Mouse (Mus musculus): ENCODE results near the gene Ctnna3. TPM values are rescaled to one million over a fixed set of nuclear protein-coding genes. Genes with fewer than 3 reads are reported as not detected.
"Not testable (repeated sequence)": the region's sequence is repeated elsewhere in the genome, so short reads cannot be mapped to it uniquely, and the experiment has no call there.

The Ctnna3 gene
- total and polyA plus RNA-seq, 2 experiments from 2014 or later: 1.0 to 2.1 TPM

DNA sequence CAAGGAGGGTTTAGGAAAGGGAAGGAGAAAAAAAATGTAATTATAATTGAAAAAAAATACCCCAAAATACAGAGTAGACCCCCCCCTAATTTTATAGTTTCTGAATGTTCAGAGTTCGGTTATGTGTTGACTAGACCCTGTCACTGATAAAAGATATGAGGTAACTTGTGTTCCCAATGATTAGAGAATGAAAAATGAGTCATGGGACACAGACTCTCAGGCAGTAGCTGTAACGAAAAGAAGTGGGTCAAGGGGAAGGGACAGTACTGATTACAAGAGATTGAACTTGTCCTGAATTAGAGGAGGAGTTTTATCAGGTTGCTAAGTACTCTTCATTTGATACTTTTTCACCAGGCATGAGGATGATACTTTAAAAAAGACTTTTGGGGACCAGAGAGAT lies 3.0 kb downstream of the Ctnna3 start:
- Histone ChIP-seq H3K9me3 (ENCODE audit: low read length) (no peaks in the 10 kb centered on the region), H3K4me1 (ENCODE audit: insufficient read depth, low read length) (no peaks in the 10 kb centered on the region), H3K27ac (no peak overlapping the region), H3K4me3 (ENCODE audit: low read length) (no peak overlapping the region), H3K9ac (replicated peaks; ENCODE audit: low read length) (no peak overlapping the region), H3K36me3 (ENCODE audit: insufficient read depth, low read length) (no peaks in the 10 kb centered on the region), H3K27me3 (ENCODE audit: insufficient read depth, low read length) (no peaks in the 10 kb centered on the region), H3K4me2 (ENCODE audit: low read depth, low read length) (no peak overlapping the region)
- no peak for DNase-seq (ENCODE audit: low spot score)
- 84% methylated on average over 2 of the region's 2 CpGs for WGBS
- no peak for ATAC-seq
- no peak for TF ChIP-seq CTCF (IDR thresholded peaks at IDR 0.05; ENCODE audit: low read depth)

DNA sequence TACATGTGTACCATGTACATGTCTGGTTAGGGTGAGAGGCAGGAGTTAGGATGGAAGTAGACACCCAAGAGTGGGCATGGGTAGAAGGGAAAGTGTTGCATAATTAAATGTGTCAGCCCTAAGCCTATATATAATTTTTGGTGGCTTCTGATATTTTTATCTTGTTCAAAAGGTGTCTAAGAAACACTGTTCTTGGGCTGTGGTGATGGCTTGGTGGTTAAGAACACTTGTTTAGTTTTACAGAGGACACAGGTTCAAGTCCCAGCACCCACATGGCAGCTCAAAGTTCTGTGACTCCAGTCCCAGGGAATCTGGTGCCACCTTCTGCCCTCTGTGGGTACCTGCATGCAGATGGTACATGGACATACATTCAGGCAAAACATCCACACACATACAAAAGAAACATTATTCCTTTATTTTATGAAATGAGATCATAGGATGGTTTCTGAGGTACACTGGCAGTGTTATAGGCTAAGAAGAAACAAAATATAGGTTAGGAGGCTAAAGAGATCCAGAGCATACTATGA lies 8.9 kb downstream of the Ctnna3 start:
- Histone ChIP-seq H3K27me3 (ENCODE audit: insufficient read depth, low read length) (no peaks in the 10 kb centered on the region), H3K9ac (replicated peaks; ENCODE audit: low read length) (no peak overlapping the region), H3K4me3 (ENCODE audit: low read length) (no peak overlapping the region), H3K36me3 (ENCODE audit: insufficient read depth, low read length) (no peaks in the 10 kb centered on the region), H3K4me2 (ENCODE audit: low read depth, low read length) (no peak overlapping the region), H3K4me1 (ENCODE audit: insufficient read depth, low read length) (no peaks in the 10 kb centered on the region), H3K27ac (no peak overlapping the region), H3K9me3 (ENCODE audit: low read length) (no peaks in the 10 kb centered on the region)
- ATAC-seq: no peak
- no peak for TF ChIP-seq CTCF (IDR thresholded peaks at IDR 0.05; ENCODE audit: low read depth)
- DNase-seq (ENCODE audit: low spot score): no peak

DNA sequence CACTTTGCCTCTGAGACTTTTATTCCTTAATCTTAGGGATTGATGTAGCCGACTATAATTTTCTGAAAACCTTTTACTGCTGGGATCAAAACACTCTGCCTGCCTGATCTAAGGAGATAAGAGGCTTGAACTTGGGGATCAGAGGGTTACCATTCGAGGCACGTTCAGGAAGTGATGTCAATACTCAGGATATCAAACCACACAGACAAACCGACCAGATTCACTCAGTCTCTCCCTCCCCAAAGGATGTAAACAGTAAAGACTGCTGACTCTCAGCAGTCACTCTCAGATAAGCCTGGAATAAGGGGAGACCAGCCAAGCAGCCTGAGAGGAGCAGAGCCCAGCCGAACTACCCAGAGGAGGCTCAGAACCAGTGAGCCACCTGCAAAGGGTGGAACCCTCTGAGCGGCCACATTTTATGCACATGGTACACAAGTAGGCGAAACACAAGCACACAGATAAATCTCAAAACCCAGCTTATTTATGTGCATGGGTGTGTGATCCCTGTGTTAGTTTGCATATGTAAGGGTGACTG lies 9.9 kb downstream of the Ctnna3 start:
- no peak overlapping the region for H3K9ac ChIP-seq (replicated peaks; ENCODE audit: low read length)
- ATAC-seq: no peak
- 82% methylated on average over 7 of the region's 7 CpGs for WGBS
- DNase-seq (ENCODE audit: low spot score): no peak
- H3K4me2 ChIP-seq (ENCODE audit: low read depth, low read length): no peak overlapping the region
- TF ChIP-seq CTCF (IDR thresholded peaks at IDR 0.05; ENCODE audit: low read depth): no peak
- H3K27ac ChIP-seq: no peak overlapping the region
- no peak overlapping the region for H3K4me3 ChIP-seq (ENCODE audit: low read length)
- H3K36me3 ChIP-seq (ENCODE audit: insufficient read depth, low read length): no peaks in the 10 kb centered on the region
- no peaks in the 10 kb centered on the region for H3K27me3 ChIP-seq (ENCODE audit: insufficient read depth, low read length)
- H3K4me1 ChIP-seq (ENCODE audit: insufficient read depth, low read length): no peaks in the 10 kb centered on the region
- no peaks in the 10 kb centered on the region for H3K9me3 ChIP-seq (ENCODE audit: low read length)

DNA sequence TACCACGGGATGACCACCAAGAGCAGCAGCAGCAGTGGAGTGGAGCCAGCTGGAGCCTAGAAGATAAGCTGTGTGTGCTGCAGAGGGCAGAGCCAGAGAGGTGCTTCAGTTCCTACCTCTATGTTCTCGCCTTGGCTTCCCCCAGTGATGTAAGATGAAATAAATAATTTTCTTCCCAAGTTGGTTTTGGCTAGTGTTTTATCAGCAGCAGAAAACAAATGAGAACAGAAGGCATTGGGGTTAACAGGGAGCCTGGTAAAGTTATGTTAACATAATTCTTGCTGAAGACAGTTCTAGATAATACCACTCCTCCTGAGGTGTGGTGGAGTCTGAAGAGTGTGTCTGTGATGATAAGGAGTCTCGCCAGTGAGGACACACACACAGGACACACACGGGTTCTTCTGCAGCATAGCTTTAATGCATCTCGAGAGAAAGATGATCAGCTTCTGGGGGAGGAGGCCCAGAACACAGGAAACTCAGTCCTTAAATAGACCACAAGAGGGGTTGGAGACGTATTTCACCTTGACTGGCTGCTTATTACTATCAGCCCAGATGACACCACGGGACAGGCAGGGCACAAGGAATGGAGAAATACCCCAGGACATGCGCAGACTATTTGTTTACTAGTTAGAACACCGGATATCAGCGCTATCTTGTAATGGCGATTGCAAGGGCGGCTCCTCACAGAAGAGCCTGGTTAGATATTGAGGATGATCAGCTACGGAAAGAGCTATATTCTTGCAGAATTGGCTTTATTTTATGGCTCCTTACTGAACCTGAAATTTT lies 14.9 kb downstream of the Ctnna3 start:
- H3K4me2 ChIP-seq (ENCODE audit: low read depth, low read length); H3K4me3 ChIP-seq (ENCODE audit: low read length); H3K9me3 ChIP-seq (ENCODE audit: low read length); H3K9ac ChIP-seq (replicated peaks; ENCODE audit: low read length); H3K4me1 ChIP-seq (ENCODE audit: insufficient read depth, low read length); H3K36me3 ChIP-seq (ENCODE audit: insufficient read depth, low read length); DNase-seq (ENCODE audit: low spot score); H3K27me3 ChIP-seq (ENCODE audit: insufficient read depth, low read length); ATAC-seq; H3K27ac ChIP-seq: not testable (repeated sequence)
- 91% methylated on average over 13 of the region's 13 CpGs for WGBS

DNA sequence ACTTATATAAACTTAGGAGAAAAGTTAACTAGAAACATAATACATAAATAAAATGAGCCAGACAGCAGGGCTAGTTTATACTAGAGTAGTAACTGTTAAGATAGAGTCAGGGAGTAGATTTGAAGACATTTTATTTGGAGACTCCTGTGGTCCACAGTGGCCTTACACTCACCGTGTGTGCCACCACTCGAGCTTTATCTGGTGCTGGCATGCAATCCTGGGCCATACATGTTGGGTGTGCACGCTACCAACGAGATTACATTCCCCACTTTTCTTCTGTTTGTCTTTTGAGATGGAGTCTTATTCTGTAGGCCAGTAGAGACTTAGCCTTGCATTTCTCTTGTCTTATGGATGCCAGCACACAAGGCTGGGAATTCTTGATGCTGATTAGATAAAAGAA lies 24.0 kb downstream of the Ctnna3 start:
- Histone ChIP-seq H3K9me3 (ENCODE audit: low read length) (no peaks in the 10 kb centered on the region), H3K9ac (replicated peaks; ENCODE audit: low read length) (no peak overlapping the region), H3K27me3 (ENCODE audit: insufficient read depth, low read length) (no peaks in the 10 kb centered on the region), H3K4me2 (ENCODE audit: low read depth, low read length) (no peak overlapping the region), H3K27ac (no peak overlapping the region), H3K4me3 (ENCODE audit: low read length) (no peak overlapping the region), H3K36me3 (ENCODE audit: insufficient read depth, low read length) (no peaks in the 10 kb centered on the region), H3K4me1 (ENCODE audit: insufficient read depth, low read length) (no peaks in the 10 kb centered on the region)
- DNase-seq (ENCODE audit: low spot score) (no peak), ATAC-seq (no peak)
- 92% methylated on average over 4 of the region's 4 CpGs for WGBS
- TF ChIP-seq CTCF (IDR thresholded peaks at IDR 0.05; ENCODE audit: low read depth): no peak

DNA sequence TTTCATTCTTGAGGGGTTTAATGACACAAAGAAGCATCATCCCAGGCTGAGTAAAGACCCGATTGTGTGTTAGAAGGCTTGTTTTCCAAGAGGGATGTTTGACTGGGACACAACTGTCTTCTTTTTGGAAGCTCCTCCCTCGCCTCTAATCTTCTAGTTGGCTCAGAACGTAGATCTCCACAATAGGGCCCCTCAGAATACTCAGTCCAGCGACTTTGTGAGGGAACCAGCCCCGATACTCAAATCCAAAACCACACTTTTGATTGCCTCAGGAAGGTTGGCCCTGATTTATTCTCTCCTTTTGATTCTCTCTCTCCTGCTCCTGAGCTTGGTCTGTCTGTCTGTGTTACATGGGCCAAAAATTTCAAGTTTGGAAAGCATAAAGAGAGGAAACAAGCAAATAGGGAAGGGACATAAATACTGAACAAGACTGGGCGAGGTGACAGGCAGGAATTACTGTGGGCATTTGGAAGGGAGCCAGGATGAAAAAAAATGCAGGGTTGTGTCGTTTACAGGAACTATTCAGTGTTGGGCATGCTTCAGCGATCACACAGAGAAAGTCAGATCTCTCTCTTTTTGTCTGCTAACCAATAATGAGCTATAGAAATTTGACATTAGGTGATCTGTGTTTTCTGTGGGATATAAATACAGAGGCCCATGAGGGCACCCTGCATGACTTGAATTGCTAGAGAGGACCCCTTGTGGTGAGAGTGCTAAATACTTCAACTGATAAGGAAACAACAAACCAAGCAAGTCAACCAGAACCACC lies 25.4 kb downstream of the Ctnna3 start:
- no peak overlapping the region for H3K4me3 ChIP-seq (ENCODE audit: low read length)
- no peaks in the 10 kb centered on the region for H3K36me3 ChIP-seq (ENCODE audit: insufficient read depth, low read length)
- no peak overlapping the region for H3K27ac ChIP-seq
- peak; percentile 70 for DNase-seq (ENCODE audit: low spot score)
- no peaks in the 10 kb centered on the region for H3K9me3 ChIP-seq (ENCODE audit: low read length)
- ATAC-seq: 0 out of 2 replicates have a peak, but pooled peaks have one; percentile 51
- TF ChIP-seq CTCF (IDR thresholded peaks at IDR 0.05; ENCODE audit: low read depth): peak; percentile 33
- H3K27me3 ChIP-seq (ENCODE audit: insufficient read depth, low read length): no peaks in the 10 kb centered on the region
- H3K4me1 ChIP-seq (ENCODE audit: insufficient read depth, low read length): no peaks in the 10 kb centered on the region
- no peak overlapping the region for H3K9ac ChIP-seq (replicated peaks; ENCODE audit: low read length)
- H3K4me2 ChIP-seq (ENCODE audit: low read depth, low read length): no peak overlapping the region
- 32% methylated on average over 8 of the region's 8 CpGs for WGBS

Measured in hindbrain, postnatal 0 days (tissue).